Mouse (Mus musculus) C2C12 (cell line): ENCODE data around the gene Gm35549. TPM values are rescaled to one million over a fixed set of nuclear protein-coding genes. Genes with fewer than 3 reads are reported as not detected.

ENCODE experiments used
- H3K27me3 ChIP-seq: one replicate; pipeline ENCODE4 v1.6.1; 2011; ENCODE audit not compliant: control insufficient read depth, insufficient read depth, insufficient read length
- H3K36me3 ChIP-seq: one replicate; pipeline ENCODE4 v1.6.1; 2011; ENCODE audit not compliant: control insufficient read depth, insufficient read depth
- H3K4me3 ChIP-seq: one replicate; pipeline ENCODE4 v1.5.1; 2011; ENCODE audit warnings: mild to moderate bottlenecking, control low read depth; ENCODE audit not compliant: poor library complexity, insufficient read depth, severe bottlenecking
- H3K79me2 ChIP-seq: one replicate; pipeline ENCODE4 v1.6.1; 2011; ENCODE audit not compliant: control insufficient read depth, insufficient read depth
- H3K79me3 ChIP-seq: one replicate; pipeline ENCODE4 v1.6.1; 2011; ENCODE audit warnings: low read depth, control low read depth
- H3ac ChIP-seq: one replicate; pipeline ENCODE3; 2011; ENCODE audit warnings: low read depth; ENCODE audit not compliant: control insufficient read depth, insufficient read length
- CEBPB ChIP-seq: IDR thresholded peaks from one replicate; pipeline ENCODE4 v1.6.1; 2011; ENCODE audit warnings: low read depth, mild to moderate bottlenecking, control low read depth, moderate library complexity
- CTCF ChIP-seq: IDR thresholded peaks from one replicate; pipeline ENCODE4 v1.5.1; 2011; ENCODE audit not compliant: control insufficient read depth, insufficient read depth, insufficient read length
- FOSL1 ChIP-seq: IDR thresholded peaks from one replicate; pipeline ENCODE4 v1.8.0; 2011; ENCODE audit warnings: mild to moderate bottlenecking, low read length; ENCODE audit not compliant: poor library complexity, insufficient read depth, severe bottlenecking
- MAX ChIP-seq: IDR thresholded peaks from one replicate; pipeline ENCODE4 v1.6.1; 2011; ENCODE audit warnings: mild to moderate bottlenecking, control low read depth
- MYOD1 ChIP-seq: IDR thresholded peaks from one replicate; pipeline ENCODE4 v1.6.1; 2011; ENCODE audit warnings: low read depth; ENCODE audit not compliant: control insufficient read depth, insufficient read length
- MYOG ChIP-seq: IDR thresholded peaks from one replicate; pipeline ENCODE4 v1.6.1; 2011; ENCODE audit not compliant: control insufficient read depth, insufficient read length; ENCODE audit errors: extremely low read depth
- USF1 ChIP-seq: IDR thresholded peaks from one replicate; pipeline ENCODE4 v1.6.1; 2011; ENCODE audit warnings: low read depth, mild to moderate bottlenecking, control low read depth, moderate library complexity
- polyA plus RNA-seq: library from polyadenylated mRNA; unstranded; fragments of >200 nt; fragmentation: generic; extraction: Trizol; gene quantifications from one replicate; pipeline ENCODE4 v1.2.1, GENCODE M21; 2012; ENCODE audit warnings: missing spikeins

Gene Gm35549
- polyA plus RNA-seq, 1 experiment, result 0.16 TPM

DNA sequence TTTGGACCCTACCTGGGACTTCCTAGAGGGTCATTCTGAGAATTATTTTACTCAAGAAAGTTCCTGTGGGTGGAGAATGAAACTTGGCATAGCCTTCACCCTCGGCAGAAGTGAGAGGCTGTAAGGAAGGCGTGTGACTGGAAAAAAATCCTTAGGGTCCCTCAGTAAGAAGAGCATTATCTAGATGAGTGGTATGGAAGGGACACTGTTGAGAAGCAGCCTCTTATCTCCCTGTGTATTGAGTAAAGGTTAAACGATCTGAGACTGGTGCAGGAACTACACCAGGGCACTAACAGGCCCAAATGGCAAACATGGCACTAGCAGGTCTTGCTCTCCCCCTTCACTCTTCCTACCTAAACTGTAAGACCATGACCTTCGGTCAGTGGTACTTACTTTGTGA, 22.4 kb upstream of the Gm35549 start:
- no peak for TF ChIP-seq MYOD1
- no peak for TF ChIP-seq MAX
- TF ChIP-seq USF1, result no peak
- no peak for TF ChIP-seq MYOG
- TF ChIP-seq FOSL1, result no peak
- TF ChIP-seq CEBPB, result no peak
- no peak for TF ChIP-seq CTCF
- peaks cover 41% of the 10 kb centered on the region for H3K79me3 ChIP-seq
- peak overlapping the region; percentile 60 for H3K4me3 ChIP-seq
- H3K36me3 ChIP-seq, result peaks cover 11% of the 10 kb centered on the region
- peaks cover 3% of the 10 kb centered on the region for H3K27me3 ChIP-seq
- no peak overlapping the region for H3ac ChIP-seq
- peaks cover 48% of the 10 kb centered on the region for H3K79me2 ChIP-seq

DNA sequence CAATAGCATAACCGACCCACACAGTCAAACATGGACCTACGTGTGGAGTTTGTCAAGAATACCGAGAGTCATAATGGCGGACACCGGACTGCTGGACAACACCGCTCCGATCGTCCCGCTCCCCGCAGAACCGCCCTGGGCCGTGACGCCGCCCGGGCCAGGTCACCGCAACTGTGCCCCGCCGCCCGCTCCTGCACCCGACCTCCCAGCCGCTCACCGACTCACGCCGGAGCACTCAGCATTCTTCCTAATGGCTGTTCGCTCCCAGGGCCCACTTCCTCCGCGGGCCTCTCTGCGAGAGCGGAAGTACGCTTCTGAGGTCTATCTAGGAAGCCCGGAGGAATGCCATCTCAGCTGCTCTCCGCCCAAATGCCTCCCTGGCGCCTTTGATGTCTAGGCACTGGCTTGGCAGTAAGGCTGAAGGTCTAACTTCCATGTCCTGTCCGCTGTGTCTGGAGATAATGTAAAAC, 21.9 kb upstream of the Gm35549 start, which contains the start of gene Zfp445:
Gene Zfp445, minus strand, starts transcription at position 310 of the 470 bp plus-strand sequence.
- Histone ChIP-seq H3K36me3 (peaks cover 16% of the 10 kb centered on the region), H3ac (peak within 1 kb of the TSS; percentile 87), H3K27me3 (peaks cover 3% of the 10 kb centered on the region), H3K79me2 (peaks cover 52% of the 10 kb centered on the region), H3K79me3 (peaks cover 46% of the 10 kb centered on the region), H3K4me3 (peak within 1 kb of the TSS; percentile 60)
- TF ChIP-seq CEBPB (no peak), USF1 (no peak), MYOG (no peak), MAX (peak; percentile 22), MYOD1 (no peak), FOSL1 (no peak)

DNA sequence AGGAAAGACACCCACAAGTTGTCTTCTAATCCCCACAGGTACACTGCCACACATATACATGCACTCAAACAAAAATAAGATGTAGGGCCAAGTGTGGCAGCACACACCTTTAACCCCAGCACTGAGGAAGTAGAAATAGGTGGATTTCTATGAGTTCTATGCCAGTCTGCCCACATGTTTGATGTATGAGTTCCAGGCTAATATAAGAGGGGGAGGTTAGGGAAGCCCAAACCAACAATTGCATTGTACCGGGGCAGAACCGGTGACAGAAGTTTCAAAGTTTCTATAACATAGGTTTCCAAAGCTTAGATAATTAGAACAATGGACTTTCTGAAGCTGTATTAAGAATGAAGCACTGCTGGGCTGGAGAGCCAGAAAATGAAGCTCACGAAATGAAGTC, 21.0 kb upstream of the Gm35549 start:
- peak overlapping the region; percentile 60 for H3K4me3 ChIP-seq
- H3K36me3 ChIP-seq, result peaks cover 21% of the 10 kb centered on the region
- H3ac ChIP-seq, result peak overlapping the region; percentile 25
- H3K27me3 ChIP-seq, result no peaks in the 10 kb centered on the region
- peaks cover 59% of the 10 kb centered on the region for H3K79me2 ChIP-seq
- TF ChIP-seq CTCF (no peak), MYOG (no peak), CEBPB (no peak), MYOD1 (no peak)
- H3K79me3 ChIP-seq, result peaks cover 47% of the 10 kb centered on the region

DNA sequence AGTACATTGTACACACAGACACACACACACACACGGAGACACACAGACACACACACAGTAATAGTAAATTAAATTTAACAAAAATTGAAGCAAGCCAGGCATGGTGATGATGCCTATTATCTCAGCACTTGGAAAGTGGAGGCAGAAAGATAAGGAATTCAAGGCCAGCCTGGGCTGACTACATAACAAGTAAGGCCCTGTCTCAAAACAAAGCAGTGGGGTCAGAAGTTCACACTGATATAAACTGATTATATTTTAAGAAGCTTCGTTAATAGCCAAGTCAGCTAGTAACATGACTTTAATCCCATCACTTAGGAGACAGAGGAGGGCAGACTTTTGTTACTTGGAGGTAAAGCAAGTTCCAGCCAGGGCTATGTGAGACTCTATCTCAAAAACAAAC, 19.9 kb upstream of the Gm35549 start:
- no peak overlapping the region for H3K4me3 ChIP-seq
- H3ac ChIP-seq, result no peak overlapping the region
- H3K79me2 ChIP-seq, result peaks cover 64% of the 10 kb centered on the region
- H3K36me3 ChIP-seq, result peaks cover 31% of the 10 kb centered on the region
- TF ChIP-seq MAX (no peak), MYOG (no peak), FOSL1 (no peak), CEBPB (no peak), MYOD1 (no peak), USF1 (no peak), CTCF (no peak)
- H3K27me3 ChIP-seq, result no peaks in the 10 kb centered on the region
- peaks cover 47% of the 10 kb centered on the region for H3K79me3 ChIP-seq

DNA sequence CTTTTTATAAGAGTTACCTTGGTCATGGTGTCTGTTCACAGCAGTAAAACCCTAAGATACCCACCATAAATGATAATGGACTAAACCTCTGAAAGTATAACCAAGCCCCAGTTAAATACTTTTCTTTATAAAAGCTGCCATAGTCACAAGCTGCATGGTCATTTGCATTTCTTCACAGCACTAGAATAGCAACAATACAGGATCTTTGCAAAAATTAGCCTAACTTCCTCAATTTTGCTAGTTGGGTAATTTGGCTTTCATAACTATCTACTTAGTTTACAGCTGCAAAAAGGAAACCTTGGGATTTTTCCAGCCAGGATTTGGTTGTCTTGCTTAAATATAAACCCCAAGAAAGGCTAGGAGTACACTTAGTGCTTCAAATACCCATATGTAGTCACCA, 16.9 kb upstream of the Gm35549 start:
- Histone ChIP-seq H3ac (no peak overlapping the region), H3K36me3 (peaks cover 56% of the 10 kb centered on the region), H3K27me3 (no peaks in the 10 kb centered on the region), H3K79me3 (peaks cover 47% of the 10 kb centered on the region), H3K4me3 (no peak overlapping the region), H3K79me2 (peaks cover 62% of the 10 kb centered on the region)
- TF ChIP-seq MYOG (no peak), USF1 (no peak), MYOD1 (no peak), CTCF (no peak)

DNA sequence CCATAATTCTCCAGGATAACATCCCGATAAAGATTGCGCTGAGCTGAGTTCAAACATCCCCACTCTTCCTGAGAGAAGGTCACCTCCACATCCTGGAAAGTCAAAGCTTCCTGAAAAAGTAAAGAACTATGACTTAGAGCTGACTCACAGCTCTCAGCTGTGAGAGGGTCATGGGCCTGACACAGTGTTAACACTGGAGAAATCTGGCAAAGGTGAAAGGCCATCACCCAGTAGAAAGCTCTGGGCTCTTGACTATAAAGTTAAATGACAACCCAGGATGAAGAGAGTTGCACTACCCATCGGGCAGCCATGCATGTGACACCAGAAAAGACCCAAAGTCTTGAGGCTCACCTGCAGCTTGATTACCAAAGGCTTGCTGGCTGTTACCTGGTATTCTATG, 12.9 kb upstream of the Gm35549 start:
- Histone ChIP-seq H3K79me2 (peaks cover 21% of the 10 kb centered on the region), H3K79me3 (peaks cover 10% of the 10 kb centered on the region), H3K36me3 (peaks cover 85% of the 10 kb centered on the region), H3K4me3 (no peak overlapping the region), H3K27me3 (no peaks in the 10 kb centered on the region), H3ac (no peak overlapping the region)
- TF ChIP-seq MAX (no peak), MYOD1 (no peak), FOSL1 (no peak), CTCF (no peak), MYOG (no peak), CEBPB (no peak), USF1 (no peak)
